Mouse (Mus musculus) MN1 (cell line): ENCODE results near the gene Gpr161.

Source experiments
- DNase-seq: peaks from one replicate; pipeline ENCODE4 v3.0.0-alpha.2; 2016; ENCODE audit warnings: low spot score

Gene Gpr161

GRCm38 (mm10) chr1:165295489-165295888 is at the start of gene Gpr161:
TSS of gene Gpr161 (plus strand) at chr1:165295789.
- DNase-seq = no peak

GRCm38 (mm10) chr1:165246587-165246986 is 49.0 kb upstream of the Gpr161 start:
- no peak for DNase-seq

- DNase-seq = no peak
Measured at GRCm38 (mm10) chr1:165247085-165247484, 48.5 kb upstream of the Gpr161 start.

GRCm38 (mm10) chr1:165247788-165248187 is 47.8 kb upstream of the Gpr161 start:
- no peak for DNase-seq

- DNase-seq = no peak
Measured at GRCm38 (mm10) chr1:165248842-165249241, 46.7 kb upstream of the Gpr161 start.

GRCm38 (mm10) chr1:165250546-165250945 is 45.0 kb upstream of the Gpr161 start:
- DNase-seq = no peak

GRCm38 (mm10) chr1:165252027-165252671 is 43.4 kb upstream of the Gpr161 start:
- peak; percentile 77 for DNase-seq

- no peak for DNase-seq
Measured at GRCm38 (mm10) chr1:165274946-165275345, 20.6 kb upstream of the Gpr161 start.

- no peak for DNase-seq
Measured at GRCm38 (mm10) chr1:165280741-165281140, 14.8 kb upstream of the Gpr161 start.

- DNase-seq = peak; percentile 71
Measured at GRCm38 (mm10) chr1:165281351-165282221, 14.0 kb upstream of the Gpr161 start.

GRCm38 (mm10) chr1:165282222-165282966 is 13.2 kb upstream of the Gpr161 start:
- DNase-seq = no peak

- DNase-seq = no peak
Measured at GRCm38 (mm10) chr1:165282967-165283345, 12.6 kb upstream of the Gpr161 start.

- DNase-seq = no peak
Measured at GRCm38 (mm10) chr1:165284096-165284495, 11.5 kb upstream of the Gpr161 start.

- no peak for DNase-seq
Measured at GRCm38 (mm10) chr1:165288165-165288564, 7.4 kb upstream of the Gpr161 start.

- no peak for DNase-seq
Measured at GRCm38 (mm10) chr1:165289831-165290230, 5.8 kb upstream of the Gpr161 start.

- no peak for DNase-seq
Measured at GRCm38 (mm10) chr1:165291606-165292005, 4.0 kb upstream of the Gpr161 start.

- no peak for DNase-seq
Measured at GRCm38 (mm10) chr1:165301108-165301507, 5.5 kb downstream of the Gpr161 start.

- DNase-seq = no peak
Measured at GRCm38 (mm10) chr1:165301567-165301966, 6.0 kb downstream of the Gpr161 start.

- DNase-seq = peak; percentile 53
Measured at GRCm38 (mm10) chr1:165302455-165303208, 7.0 kb downstream of the Gpr161 start.

GRCm38 (mm10) chr1:165303209-165303608 is 7.6 kb downstream of the Gpr161 start:
- no peak for DNase-seq

- DNase-seq = no peak
Measured at GRCm38 (mm10) chr1:165304341-165304740, 8.8 kb downstream of the Gpr161 start.

- no peak for DNase-seq
Measured at GRCm38 (mm10) chr1:165308180-165308579, 12.6 kb downstream of the Gpr161 start.
